Mouse (Mus musculus): ENCODE results near the gene Ap2a1.

The Ap2a1 gene

GRCm38 (mm10) chr7:44929204-44930151 is at the start of gene Ap2a1:
TSS of gene Ap2a1 (minus strand) at chr7:44929496.
- in situ Hi-C loops (cut with MboI) = no loop called here

GRCm38 (mm10) chr7:44978300-44978699 is 49.0 kb upstream of the Ap2a1 start:
- in situ Hi-C loops (cut with MboI) = no loop called here

- in situ Hi-C loops (cut with MboI) = no loop called here
These were observed 45.8 kb upstream of the Ap2a1 start for GRCm38 (mm10) chr7:44975117-44975419.

DNA sequence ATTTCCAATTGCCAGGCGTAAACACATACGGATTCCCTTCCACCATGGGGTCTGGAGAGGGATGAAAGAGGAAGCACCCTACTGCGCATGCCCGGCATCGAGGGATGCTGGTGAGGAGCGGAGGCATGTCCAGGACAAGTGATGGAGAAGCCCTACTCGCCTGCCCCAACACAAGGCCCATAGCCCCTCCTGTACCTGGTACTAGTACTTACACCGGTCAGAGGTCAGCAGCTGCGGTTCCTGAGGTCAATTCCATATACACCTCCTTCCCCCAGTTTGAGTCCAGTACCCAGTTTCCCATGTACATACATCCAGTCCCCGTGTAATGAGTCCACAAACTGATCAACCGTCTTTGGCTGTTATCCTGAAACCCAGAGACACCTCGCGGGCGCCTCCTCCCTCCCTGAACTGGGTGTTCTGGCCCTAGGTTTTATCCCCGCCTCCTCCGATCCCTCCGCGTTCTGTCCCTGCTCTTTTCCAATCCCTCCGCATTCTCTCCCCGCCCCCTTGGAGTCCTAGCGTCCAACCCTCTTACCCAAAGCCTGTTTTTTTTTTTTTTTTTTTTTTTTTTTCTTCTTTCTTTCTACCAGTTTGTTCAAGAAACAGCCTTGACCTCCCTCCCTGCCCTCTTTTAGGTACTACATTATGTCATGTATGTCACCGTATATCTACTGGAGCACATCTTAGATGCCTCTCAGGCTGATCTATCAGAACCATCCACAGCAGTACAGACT is 45.3 kb upstream of the Ap2a1 start, which contains the start of gene Cpt1c:
Gene Cpt1c (minus strand): TSS at position 469 of the 734 bp plus-strand sequence.
- in situ Hi-C loops (cut with MboI) = no loop called here

GRCm38 (mm10) chr7:44973415-44974130 is 44.3 kb upstream of the Ap2a1 start:
- in situ Hi-C loops (cut with MboI) = no loop called here

GRCm38 (mm10) chr7:44971142-44971541 is 41.8 kb upstream of the Ap2a1 start:
- in situ Hi-C loops (cut with MboI) = no loop called here

DNA sequence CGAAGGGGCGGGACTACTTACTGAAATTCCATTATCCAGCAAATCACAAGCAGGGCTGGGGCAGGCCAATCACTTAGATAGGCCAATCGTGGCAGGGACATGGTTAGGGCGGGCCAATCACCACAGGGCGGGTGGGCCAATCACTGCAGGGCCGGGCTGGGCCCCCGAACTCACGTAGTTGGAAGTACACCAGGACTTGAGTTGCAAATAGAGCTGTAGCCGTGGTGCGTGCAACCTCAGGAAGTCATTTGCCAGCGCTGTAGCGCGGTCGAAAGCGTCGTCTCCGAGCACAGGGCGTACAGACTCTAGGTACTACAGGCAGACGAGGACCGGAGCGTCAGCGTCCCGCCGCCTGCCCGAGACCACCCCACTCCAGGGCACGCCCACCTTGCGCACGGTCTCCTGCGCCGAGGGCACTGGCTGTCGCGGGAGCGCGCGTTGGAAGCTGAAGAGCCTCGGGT is 41.0 kb upstream of the Ap2a1 start:
- in situ Hi-C loops (cut with MboI) = no loop called here

DNA sequence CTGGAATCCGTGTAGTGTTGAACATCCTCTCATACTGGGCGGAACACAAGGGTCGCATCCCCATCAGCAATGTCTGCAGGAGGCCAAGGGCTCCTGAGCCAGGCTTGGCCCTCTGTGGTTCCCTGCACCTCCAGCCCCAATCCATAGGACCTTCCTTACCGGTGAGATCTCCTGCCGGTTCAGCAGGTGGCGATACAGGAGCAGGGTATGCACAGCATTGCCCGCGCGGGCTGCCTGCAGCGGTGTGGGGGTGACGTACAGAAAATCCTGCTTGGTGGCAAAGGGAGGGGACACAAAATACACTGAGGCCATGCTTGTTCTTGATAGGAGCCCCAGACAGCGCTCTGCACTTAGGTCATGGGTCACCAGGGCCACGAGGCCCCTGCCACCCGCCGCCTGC is 37.3 kb upstream of the Ap2a1 start:
- in situ Hi-C loops (cut with MboI) = no loop called here

GRCm38 (mm10) chr7:44965975-44966374 is 36.7 kb upstream of the Ap2a1 start:
- in situ Hi-C loops (cut with MboI) = no loop called here

- in situ Hi-C loops (cut with MboI) = no loop called here
These were observed 35.7 kb upstream of the Ap2a1 start for GRCm38 (mm10) chr7:44964990-44965389.

DNA sequence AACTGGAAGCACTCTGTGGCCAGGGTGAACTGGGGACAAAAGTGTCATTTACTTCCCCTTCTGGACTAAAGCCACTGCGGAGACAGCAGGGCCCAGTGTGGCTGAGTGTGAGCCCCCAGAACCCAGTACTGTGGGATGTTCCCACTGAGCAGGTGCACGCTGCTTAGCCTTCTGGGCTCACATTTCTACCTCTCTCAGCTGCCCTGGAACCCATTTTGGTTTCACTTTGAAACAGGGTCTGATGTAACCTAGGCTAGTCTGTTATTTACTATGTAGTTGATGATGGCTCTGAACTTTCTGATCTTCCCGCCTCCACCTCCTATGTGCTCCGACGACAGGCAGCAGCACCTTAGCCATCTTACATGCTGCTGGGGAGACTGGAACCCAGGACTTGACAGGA is 33.5 kb upstream of the Ap2a1 start:
- in situ Hi-C loops (cut with MboI) = no loop called here

GRCm38 (mm10) chr7:44962337-44962736 is 33.0 kb upstream of the Ap2a1 start:
- in situ Hi-C loops (cut with MboI) = no loop called here

- in situ Hi-C loops (cut with MboI) = no loop called here
These were observed 31.2 kb upstream of the Ap2a1 start for GRCm38 (mm10) chr7:44960512-44960910.

- in situ Hi-C loops (cut with MboI) = loop anchor here (10.0 kb wide), 1 partner anchor 235 kb away; no protein-coding TSS in a partner anchor
These were observed 30.7 kb upstream of the Ap2a1 start for GRCm38 (mm10) chr7:44959874-44960511.

- in situ Hi-C loops (cut with MboI) = loop anchor here (10.0 kb wide), 1 partner anchor 234 kb away; no protein-coding TSS in a partner anchor
These were observed 30.0 kb upstream of the Ap2a1 start for GRCm38 (mm10) chr7:44959281-44959680.

DNA sequence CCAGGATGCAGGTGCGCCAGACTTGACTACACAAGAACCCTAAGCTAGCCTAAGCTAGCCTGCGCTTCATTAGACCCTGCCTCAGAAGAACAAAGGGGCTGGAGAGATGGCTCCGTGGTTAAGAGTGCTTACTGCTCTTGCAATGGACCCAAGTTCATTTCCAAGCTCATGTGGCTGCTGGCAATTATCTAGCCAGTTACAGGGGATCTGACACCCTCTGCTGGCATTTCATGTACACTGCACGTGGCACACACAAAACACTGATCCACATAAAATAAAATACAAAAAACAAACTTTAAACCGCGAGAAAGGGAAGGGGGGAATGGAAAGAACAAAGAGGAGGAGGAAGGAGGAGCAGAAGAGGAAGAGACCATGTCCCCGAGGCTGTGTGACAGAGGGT is 28.9 kb upstream of the Ap2a1 start:
- in situ Hi-C loops (cut with MboI) = loop anchor here (10.0 kb wide), 1 partner anchor 233 kb away; no protein-coding TSS in a partner anchor

- in situ Hi-C loops (cut with MboI) = loop anchor here (10.0 kb wide), 1 partner anchor 233 kb away; no protein-coding TSS in a partner anchor
These were observed 28.0 kb upstream of the Ap2a1 start for GRCm38 (mm10) chr7:44957183-44957835.

- in situ Hi-C loops (cut with MboI) = loop anchor here (10.0 kb wide), 1 partner anchor 231 kb away; no protein-coding TSS in a partner anchor
These were observed 27.0 kb upstream of the Ap2a1 start for GRCm38 (mm10) chr7:44956266-44956665.

DNA sequence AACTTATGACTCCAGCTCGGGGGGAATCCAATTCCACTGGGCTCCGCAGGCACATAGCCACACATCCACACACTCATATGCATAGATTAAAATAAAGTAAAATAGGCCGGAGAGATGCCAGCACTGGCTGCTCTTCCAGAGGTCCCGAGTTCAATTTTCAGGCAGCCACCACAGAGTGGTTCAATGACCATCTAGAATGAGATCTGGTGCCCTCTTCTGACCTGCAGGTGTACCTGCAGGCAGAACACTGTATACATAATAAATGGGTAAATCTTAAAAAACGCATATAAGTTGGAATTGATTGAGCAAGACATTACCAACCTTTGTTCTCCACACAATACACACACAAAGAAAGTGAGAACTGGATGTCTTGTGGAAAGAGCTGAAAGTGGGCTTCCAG is 26.3 kb upstream of the Ap2a1 start:
- in situ Hi-C loops (cut with MboI) = loop anchor here (10.0 kb wide), 1 partner anchor 231 kb away; no protein-coding TSS in a partner anchor

GRCm38 (mm10) chr7:44954091-44954885 is 25.0 kb upstream of the Ap2a1 start:
- in situ Hi-C loops (cut with MboI) = loop anchor here (10.0 kb wide), 1 partner anchor 229 kb away; no protein-coding TSS in a partner anchor

Data from mature B cell (primary cell).